Mouse (Mus musculus) retina, postnatal 7 days (tissue): ENCODE measurements around the gene Car6.
A peak's percentile ranks its signal among the peaks of the same experiment; 100 is the strongest.

ENCODE experiments used
- DNase-seq: peaks from one replicate; pipeline ENCODE4 v3.0.0-alpha.2; 2012; ENCODE audit warnings: low read depth, low spot score

Car6 gene

DNA sequence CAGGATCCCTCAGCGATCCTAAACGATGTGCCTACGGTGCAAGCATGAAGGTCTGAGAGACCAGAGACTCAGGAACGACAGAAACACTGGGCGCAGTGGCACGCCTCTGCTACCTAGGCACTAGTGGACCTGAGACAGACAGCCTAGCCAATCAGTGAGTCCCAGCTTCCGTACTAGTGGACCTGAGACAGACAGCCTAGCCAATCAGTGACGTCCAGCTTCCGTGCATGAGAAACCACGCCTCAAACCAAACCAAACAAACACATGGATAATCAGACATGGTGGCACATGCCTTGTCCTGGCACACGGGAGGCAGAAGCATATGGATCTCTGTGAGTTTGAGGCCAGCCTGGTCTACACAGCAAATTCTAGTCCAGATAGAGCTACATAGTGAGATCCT lies 12.9 kb downstream of the Car6 start:
- no peak for DNase-seq

DNA sequence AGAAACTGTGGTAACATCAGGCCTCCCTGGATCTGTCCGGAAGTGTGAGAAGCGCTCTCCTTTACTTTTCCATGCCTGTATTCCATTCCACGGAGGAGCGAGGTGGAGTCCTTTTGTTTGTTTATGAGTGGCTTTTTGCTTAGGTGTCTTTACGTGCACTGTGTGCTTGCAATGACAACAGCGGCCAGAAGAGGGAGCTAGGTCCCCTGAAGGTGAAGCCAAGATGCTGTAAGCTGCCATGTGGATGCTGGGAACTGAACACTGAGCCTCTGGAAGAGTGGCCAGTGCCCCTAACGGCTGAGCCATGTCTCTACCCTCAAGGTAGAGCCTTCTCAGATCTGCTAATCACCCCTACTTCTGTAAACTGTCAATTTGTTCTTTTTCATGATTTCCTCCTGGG lies 19.8 kb downstream of the Car6 start:
- DNase-seq: no peak

GRCm38 (mm10) chr4:150178131-150178530 lies 23.0 kb downstream of the Car6 start:
- DNase-seq: no peak

DNA sequence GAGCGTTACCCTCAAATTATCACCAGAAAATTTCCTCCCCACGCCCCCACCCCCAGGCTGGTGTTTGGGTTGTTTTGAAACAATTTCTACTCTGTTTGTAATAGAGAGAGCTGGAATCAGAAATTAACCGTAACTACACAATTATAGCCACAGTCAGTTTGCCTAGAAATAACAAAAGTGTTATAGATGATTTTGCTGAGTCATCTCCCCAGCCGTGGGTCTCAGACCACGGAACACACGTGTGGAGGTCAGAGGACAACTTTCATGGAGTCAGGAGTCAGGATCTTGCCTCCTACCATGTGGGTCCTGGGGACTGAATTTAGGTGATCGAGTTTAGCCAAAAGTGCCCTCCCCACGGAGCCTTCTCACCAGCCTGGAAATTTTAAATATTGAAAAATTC lies 24.0 kb downstream of the Car6 start:
- DNase-seq: no peak

DNA sequence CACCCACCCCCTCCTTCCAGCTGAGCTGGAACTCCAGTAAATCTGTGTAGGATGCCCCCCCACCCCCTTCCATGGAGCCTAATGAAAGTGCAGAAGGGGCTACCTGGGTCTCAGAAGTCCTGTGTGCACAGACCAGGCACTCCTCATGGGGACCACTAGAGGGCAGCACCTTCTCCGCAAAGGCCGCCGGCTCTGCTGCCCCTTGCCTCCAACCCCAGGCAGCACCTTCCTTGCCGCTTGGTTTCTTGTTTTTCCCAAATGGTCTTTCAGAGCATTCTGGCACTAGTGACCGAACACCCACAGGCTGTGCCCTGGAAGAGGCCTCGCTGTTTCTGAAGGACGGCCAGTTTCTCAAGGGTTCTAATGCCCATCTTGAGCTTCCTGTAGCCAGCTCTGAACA lies 24.6 kb downstream of the Car6 start:
- peak; percentile 36 for DNase-seq

DNA sequence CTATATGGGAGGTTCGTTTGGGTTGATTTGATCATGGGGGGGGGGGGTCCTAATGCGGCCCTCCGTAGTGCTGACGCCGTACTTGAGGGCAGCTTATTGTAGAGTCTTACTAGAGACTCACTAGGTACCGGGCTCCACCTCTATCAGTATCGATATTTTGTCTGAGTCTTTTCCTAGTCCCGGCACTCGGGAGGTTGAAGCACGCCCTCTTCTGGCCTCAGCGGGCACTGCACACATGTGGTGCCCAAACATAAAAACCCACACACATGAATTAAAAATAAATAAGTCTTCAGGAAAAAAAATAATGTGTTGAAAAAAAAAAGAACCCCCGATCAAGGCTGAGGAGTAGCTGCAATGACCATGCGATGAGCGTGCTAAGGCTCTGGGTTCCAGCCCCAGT lies 27.1 kb downstream of the Car6 start:
- DNase-seq: no peak

GRCm38 (mm10) chr4:150173281-150173680 lies 27.9 kb downstream of the Car6 start:
- DNase-seq: peak; percentile 35

GRCm38 (mm10) chr4:150172107-150172506 lies 29.0 kb downstream of the Car6 start:
- no peak for DNase-seq

- no peak for DNase-seq
Measured at GRCm38 (mm10) chr4:150168406-150168805, 32.7 kb downstream of the Car6 start.

DNA sequence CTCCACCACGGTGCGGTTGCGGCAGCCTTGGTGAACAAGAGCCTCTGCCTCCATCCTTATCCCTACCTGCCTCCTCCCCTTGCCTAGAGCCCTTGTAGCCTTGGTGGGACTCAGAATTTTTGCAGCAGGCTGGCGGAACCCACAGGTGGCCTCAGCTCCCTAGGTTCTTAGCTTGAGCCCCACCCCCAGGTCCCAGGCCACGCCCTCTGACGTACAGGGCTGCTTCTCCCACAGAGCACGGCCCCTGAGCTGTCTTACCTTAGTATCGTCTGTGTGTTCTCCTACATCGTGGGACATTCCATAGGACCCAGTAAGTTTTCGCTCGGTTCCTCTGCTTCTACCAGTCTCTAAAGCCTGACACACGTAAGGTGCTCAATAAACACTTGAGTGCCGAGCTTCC lies 36.3 kb downstream of the Car6 start:
- DNase-seq: no peak

- no peak for DNase-seq
Measured at GRCm38 (mm10) chr4:150162561-150163169, 38.5 kb downstream of the Car6 start.

DNA sequence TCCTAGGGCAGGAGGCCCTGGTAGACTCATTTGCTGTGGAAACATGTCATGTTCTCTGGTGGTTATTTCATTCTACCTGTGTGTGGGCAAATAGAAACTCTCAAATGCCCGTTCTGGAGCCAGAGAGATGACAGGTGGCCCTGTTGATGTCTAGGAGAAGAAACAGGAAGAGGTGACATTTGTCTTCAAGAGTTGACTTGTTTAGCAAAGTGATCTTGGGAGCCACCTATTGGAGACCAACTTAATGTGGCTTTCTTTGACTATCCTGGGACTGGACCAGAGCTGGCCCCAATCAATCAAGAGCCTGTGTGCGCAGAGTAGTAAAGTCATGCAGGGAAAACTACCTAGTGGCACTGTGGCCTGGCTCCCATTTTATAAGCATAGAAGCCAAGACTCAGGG lies 41.7 kb downstream of the Car6 start:
- DNase-seq: no peak

GRCm38 (mm10) chr4:150157348-150157882 lies 43.7 kb downstream of the Car6 start:
- DNase-seq: no peak

- DNase-seq: no peak
Measured at GRCm38 (mm10) chr4:150155731-150156130, 45.4 kb downstream of the Car6 start.

- no peak for DNase-seq
Measured at GRCm38 (mm10) chr4:150155301-150155700, 45.8 kb downstream of the Car6 start.

DNA sequence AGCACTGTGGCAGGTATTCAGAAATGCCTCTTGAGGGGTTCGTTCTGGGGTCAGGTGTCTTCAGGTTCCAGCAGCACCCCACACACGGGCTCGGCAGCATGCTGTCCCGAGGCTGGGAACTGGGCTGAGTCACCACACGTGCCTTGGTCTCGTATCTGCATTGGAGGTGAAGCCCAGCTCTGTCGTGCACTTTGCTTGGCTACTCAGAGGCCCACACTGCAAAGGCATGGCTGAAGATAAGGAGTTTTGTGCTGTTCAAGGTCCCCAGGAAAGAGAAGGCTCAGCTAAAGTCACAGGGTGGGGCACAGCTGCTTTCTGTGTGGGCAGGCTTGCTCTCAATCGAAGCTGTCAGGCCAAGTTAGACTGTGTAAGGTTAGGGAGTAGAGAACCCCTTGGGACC lies 48.6 kb downstream of the Car6 start:
- no peak for DNase-seq

DNA sequence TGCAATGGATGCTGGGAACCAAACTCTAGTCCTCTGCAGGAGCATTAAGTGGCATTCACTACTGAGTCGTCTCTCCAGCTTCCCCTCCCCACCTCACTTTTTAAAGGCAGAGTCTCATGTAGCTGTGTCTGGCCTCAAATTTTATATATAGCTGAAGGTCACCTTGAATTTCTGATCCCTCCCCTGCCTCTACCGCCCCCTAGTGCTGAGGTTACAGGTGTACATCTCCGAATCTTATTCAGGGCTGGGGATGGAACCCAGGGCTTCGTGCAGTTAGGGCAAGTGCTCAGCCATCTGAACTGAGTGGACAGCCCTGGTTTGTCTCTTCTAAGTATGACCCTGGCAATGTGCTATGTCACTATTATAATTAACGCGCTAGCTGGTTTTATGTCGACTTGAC lies 50.1 kb downstream of the Car6 start:
- DNase-seq: no peak

GRCm38 (mm10) chr4:150146286-150146685 lies 54.8 kb downstream of the Car6 start:
- DNase-seq: no peak

DNA sequence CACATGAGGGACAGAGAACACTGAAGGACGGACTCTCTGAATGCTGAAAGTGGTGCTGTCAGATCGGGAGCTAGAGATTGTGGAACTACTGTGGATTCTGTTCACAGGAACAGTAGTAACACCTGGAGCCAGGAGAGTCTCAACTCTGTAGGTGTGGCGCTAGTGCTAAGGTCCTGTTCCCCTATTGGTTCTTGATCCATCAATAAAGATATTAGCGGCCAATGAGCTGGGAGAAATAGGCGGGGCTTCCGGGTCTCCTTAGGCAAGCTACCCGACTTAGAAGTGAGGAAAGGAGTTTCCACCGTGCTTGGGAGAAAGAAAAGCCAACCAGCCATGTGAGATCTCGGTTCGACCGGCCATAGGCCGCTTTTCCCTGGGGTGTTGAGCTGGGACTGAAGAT lies 56.9 kb downstream of the Car6 start:
- no peak for DNase-seq

DNA sequence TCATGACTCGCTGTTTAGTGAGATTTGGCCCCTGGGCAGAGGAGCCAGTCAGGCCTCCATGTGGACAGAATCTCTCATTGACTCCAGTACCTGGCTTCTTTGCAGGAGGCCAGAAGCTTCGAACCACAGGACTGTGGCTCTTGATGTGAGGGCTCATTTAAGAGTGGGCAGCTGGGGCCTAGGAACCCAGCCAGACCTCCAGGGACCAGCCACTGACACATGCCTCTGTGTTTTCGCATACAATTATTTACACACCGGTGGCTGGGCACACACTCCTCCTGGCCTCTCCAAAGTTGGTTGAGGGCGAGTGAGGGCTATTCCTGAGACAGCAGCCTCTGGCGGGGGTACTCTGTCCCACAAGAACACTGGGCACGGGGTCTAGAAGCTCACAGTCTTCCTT lies 60.8 kb downstream of the Car6 start:
- no peak for DNase-seq

GRCm38 (mm10) chr4:150139090-150139489 lies 62.0 kb downstream of the Car6 start:
- no peak for DNase-seq

GRCm38 (mm10) chr4:150138084-150138543 lies 63.0 kb downstream of the Car6 start:
- DNase-seq: no peak

- no peak for DNase-seq
Measured at GRCm38 (mm10) chr4:150137368-150138083, 63.6 kb downstream of the Car6 start.
